Mouse (Mus musculus) kidney, embryonic 15.5 days (tissue): ENCODE results near the gene Afp. TPM values are rescaled to one million over a fixed set of nuclear protein-coding genes. Genes with fewer than 3 reads are reported as not detected.

Source experiments
- ATAC-seq: fragments of 200-750 bp; cut with Nextera tagmentation; replicated peaks from 2 replicates; pipeline ENCODE4 v1.8.0; 2017; ENCODE audit warnings: moderate TSS enrichment; ENCODE audit not compliant: low FRiP score
- H3K27ac ChIP-seq: fragments of 300-500 bp; sonication (generic); 2 replicates; pipeline ENCODE4 v1.5.1; 2015; ENCODE audit warnings: mild to moderate bottlenecking, inconsistent platforms
- H3K27me3 ChIP-seq: fragments of 300-500 bp; sonication (generic); 2 replicates; pipeline ENCODE4 v1.6.1; 2015; ENCODE audit warnings: inconsistent platforms
- H3K36me3 ChIP-seq: fragments of 300-500 bp; sonication (generic); 2 replicates; pipeline ENCODE4 v1.6.1; 2015; ENCODE audit warnings: inconsistent platforms
- H3K4me1 ChIP-seq: fragments of 300-500 bp; sonication (generic); 2 replicates; pipeline ENCODE4 v1.6.1; 2015; ENCODE audit warnings: inconsistent platforms
- H3K4me2 ChIP-seq: fragments of 300-500 bp; sonication (generic); 2 replicates; pipeline ENCODE4 v1.6.1; 2015; ENCODE audit warnings: moderate library complexity, mild to moderate bottlenecking, inconsistent platforms
- H3K4me3 ChIP-seq: fragments of 300-500 bp; sonication (generic); replicated peaks from 2 replicates; pipeline ENCODE4 v1.5.1; 2015; ENCODE audit warnings: mild to moderate bottlenecking, inconsistent platforms
- H3K9ac ChIP-seq: fragments of 300-500 bp; sonication (generic); 2 replicates; pipeline ENCODE4 v1.6.1; 2015; ENCODE audit warnings: mild to moderate bottlenecking, inconsistent platforms
- H3K9me3 ChIP-seq: fragments of 300-500 bp; sonication (generic); replicated peaks from 2 replicates; pipeline ENCODE4 v1.6.1; 2016; ENCODE audit warnings: inconsistent platforms
- WGBS: fragments of 180-500 bp; shearing (Covaris S2); methylation state at CpG from one replicate; pipeline ENCODE4 v1.1.7; 2015; ENCODE audit warnings: mixed read lengths; 5-methylcytosine and 5-hydroxymethylcytosine counted together
- polyA plus RNA-seq: library from polyadenylated mRNA; unstranded; fragments of >200 nt; fragmentation: Nextera tagmentation; extraction: Ambion mirVana; gene quantifications from 2 replicates; pipeline ENCODE4 v1.2.1, GENCODE M21; 2015

Afp gene
- polyA plus RNA-seq, 1 experiment from 2014 or later, result 206 TPM

DNA sequence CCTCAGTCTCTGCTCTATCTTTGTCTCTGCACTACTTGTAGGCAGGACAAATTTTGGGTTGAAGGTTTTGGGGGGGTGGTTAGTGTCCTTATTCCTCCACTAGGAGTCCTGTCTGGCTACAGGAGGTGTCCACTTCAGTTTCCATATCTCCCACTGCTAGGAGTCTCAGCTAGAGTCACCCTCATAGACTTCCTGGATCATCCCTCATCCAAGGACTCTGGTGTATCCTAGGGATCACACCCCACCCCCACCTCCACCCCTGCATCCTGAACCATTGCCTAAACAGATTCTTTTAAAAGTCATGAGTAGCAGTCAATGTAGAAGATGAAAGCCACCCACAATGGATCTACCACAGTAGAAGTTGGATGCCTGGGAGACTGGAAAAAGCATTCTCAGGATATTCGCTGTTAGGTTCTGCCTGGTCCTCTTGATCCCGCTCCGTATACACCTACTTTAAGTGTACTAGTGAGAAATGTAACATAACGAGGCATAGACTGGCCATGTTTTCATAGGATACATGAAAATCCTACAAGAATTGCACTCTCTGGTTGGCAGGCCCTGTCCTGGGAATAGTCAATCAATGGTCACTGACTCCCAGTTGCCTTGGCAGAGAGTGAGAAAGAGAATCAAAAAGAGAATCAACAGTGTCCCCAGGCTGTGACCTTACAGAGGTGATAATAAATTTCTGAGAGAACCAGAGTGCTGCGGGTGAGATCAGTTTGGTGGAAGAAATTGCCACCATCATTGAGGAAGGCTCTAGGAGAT lies 19.5 kb downstream of the Afp start:
- 0 out of 2 replicates have a peak, but pooled peaks cover 4% of the 10 kb centered on the region for H3K4me1 ChIP-seq
- no peaks in the 10 kb centered on the region for H3K27me3 ChIP-seq
- H3K9me3 ChIP-seq, result no peaks in the 10 kb centered on the region
- H3K4me3 ChIP-seq, result no peak overlapping the region
- WGBS, result 85% methylated on average over 5 of the region's 5 CpGs
- ATAC-seq, result no peak
- H3K36me3 ChIP-seq, result no peaks in the 10 kb centered on the region
- H3K27ac ChIP-seq, result no peak overlapping the region
- H3K4me2 ChIP-seq, result no peak overlapping the region
- H3K9ac ChIP-seq, result no peak overlapping the region

DNA sequence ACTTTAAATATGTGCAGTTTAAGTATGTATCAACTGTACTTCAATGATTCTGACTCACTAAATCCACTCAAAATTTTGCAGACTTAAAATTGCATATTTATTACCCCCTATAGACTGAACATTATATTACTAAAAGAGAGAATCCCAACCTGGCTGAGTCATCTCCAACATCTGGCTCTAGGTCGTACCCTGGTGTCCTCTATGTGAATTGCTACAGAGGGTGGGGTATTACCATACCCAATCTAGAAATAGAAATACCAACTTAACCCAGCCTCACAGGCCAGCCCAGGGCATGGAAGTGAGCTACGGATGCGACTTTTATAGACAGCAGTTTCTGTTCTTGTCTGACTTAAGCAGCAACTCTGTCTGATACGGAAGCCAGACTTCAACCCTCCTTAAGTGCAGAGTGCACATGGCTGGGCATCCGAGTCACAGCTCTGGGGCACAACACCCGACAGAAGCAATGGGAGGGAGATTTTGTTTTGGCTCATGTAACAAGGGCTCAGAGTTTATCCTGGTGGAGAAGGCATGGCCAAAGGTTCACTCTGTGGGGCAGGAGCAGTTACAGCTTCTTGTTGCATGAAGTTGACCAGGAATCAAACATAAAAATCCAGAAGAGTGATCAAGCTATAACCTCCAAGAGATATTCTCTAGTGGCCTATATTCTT lies 21.9 kb downstream of the Afp start:
- ATAC-seq, result no peak
- no peaks in the 10 kb centered on the region for H3K9me3 ChIP-seq
- no peak overlapping the region for H3K4me3 ChIP-seq
- no peak overlapping the region for H3K9ac ChIP-seq
- no peak overlapping the region for H3K27ac ChIP-seq
- H3K4me1 ChIP-seq, result 0 out of 2 replicates have a peak, but pooled peaks cover 1% of the 10 kb centered on the region
- no peaks in the 10 kb centered on the region for H3K27me3 ChIP-seq
- H3K36me3 ChIP-seq, result no peaks in the 10 kb centered on the region
- H3K4me2 ChIP-seq, result no peak overlapping the region
- WGBS, result 78% methylated on average over 6 of the region's 6 CpGs

DNA sequence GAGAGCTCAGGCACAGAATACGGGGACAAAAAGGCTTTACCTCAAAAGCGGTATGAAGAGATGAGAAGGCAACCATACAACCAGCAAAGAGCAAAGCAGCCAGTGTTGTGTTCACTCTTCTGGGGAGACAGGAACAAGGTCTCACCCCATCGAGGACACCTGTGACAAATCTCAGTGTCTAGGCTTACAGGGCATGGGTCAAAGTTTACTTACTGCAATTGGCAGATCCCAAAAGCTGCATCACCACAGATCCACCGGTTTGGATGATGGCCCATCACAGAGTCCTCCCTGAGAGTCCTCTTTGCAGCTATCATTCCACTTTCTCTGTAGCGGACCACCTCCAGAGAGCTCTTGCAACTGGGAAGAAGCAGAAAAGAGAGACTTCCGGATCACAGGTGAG lies 25.0 kb downstream of the Afp start:
- no peak for ATAC-seq

DNA sequence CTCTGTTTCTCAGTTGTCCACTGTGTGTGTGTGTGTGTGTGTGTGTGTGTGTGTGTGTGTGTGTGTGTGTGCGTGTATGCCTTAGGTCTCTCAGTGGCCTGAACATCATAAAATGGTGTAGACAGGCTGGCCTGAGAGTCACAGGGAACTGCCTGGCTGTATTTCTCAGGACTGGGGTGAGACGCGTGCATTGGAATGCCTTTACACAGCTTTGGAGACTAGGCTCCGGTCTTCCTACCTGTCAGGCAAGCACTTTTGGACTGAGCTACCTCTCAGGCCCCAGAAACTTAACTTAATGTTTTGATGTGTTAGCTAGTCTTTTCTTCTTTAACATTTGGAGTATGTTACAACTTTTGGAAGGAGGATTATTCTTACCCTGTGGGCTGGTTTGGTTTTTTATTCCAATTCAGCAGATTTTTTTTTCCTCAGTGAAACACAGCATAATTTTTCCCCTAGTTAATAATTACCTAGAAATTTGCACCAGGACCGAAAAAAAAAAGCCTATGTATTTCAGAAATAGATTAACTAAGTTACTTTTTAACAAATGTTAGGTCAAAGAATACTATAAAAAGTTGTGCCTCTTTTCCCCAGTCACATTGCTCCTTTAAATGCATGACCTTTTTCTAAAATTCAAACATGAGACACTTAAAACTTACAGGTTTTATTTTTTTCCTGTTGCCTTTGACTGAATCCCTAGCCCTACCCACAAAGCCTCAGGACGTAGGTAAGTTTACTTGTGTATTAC lies 28.0 kb downstream of the Afp start, which contains the start of gene Afm:
Gene Afm, plus strand, starts transcription at position 577 of the 745 bp plus-strand sequence.
- peak; percentile 79 for ATAC-seq
- H3K4me3 ChIP-seq, result no peak within 1 kb of the TSS
- H3K27ac ChIP-seq, result peak within 1 kb of the TSS; percentile 82
- H3K36me3 ChIP-seq, result no peaks in the 10 kb centered on the region
- H3K4me1 ChIP-seq, result no peaks in the 10 kb centered on the region
- no peak within 1 kb of the TSS for H3K9ac ChIP-seq
- 59% methylated on average over 6 of the region's 6 CpGs for WGBS
- no peaks in the 10 kb centered on the region for H3K9me3 ChIP-seq
- no peaks in the 10 kb centered on the region for H3K27me3 ChIP-seq
- H3K4me2 ChIP-seq, result no peak within 1 kb of the TSS

More for the DNA sequence above, 25.0 kb downstream of the Afp start:
- no peak overlapping the region for H3K27ac ChIP-seq
- H3K9ac ChIP-seq, result no peak overlapping the region
- H3K4me3 ChIP-seq, result no peak overlapping the region
- WGBS, result 89% methylated on average over 6 of the region's 6 CpGs
- H3K36me3 ChIP-seq, result no peaks in the 10 kb centered on the region
- H3K27me3 ChIP-seq, result no peaks in the 10 kb centered on the region
- no peaks in the 10 kb centered on the region for H3K9me3 ChIP-seq
- H3K4me2 ChIP-seq, result no peak overlapping the region
- no peaks in the 10 kb centered on the region for H3K4me1 ChIP-seq

DNA sequence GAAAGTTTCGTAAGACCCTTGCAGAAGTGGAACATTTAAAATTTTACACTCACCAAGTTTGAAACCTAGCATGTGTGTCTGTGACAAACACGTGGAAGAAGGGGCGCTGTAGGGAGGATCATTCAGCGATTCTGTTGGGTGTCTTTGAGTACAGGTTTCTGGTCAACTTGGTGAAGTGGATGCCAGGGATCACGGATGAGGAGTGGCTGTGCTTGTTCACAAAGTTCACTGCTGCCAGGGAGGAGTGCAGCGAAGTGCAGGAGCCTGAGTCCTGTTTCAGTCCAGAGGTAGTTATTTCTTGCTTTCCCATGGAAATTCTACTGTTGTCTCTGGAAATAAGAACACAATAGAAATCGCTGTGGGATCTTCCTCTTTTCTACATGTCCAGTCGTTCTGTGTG lies 60.7 kb downstream of the Afp start:
- no peak for ATAC-seq
- H3K4me2 ChIP-seq, result no peak overlapping the region
- H3K4me1 ChIP-seq, result no peaks in the 10 kb centered on the region
- no peak overlapping the region for H3K4me3 ChIP-seq
- no peaks in the 10 kb centered on the region for H3K27me3 ChIP-seq
- no peak overlapping the region for H3K27ac ChIP-seq
- no peaks in the 10 kb centered on the region for H3K9me3 ChIP-seq
- WGBS, result 85% methylated on average over 8 of the region's 8 CpGs
- no peaks in the 10 kb centered on the region for H3K36me3 ChIP-seq
- no peak overlapping the region for H3K9ac ChIP-seq

DNA sequence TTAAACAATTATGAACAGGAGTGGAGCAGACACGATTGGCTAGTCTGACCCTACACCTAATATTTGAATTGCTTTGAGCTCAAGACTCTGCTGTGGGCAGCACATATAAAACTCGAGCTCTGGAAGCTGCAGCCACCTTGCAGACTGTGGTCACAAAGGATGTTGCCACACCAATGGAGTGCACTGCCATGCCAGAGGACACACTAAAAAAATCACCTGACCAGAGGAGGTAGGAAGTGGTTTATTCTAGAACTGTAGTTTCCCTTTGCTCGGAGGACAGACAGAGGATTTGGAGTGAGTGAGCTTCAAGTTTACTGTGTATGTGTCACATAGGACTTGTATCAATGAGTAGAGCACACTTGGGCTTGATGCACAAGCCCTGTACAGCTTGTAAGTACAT lies 65.5 kb downstream of the Afp start:
- Histone ChIP-seq H3K36me3 (no peaks in the 10 kb centered on the region), H3K9me3 (no peaks in the 10 kb centered on the region), H3K27ac (no peak overlapping the region), H3K4me2 (no peak overlapping the region), H3K27me3 (no peaks in the 10 kb centered on the region), H3K4me1 (no peaks in the 10 kb centered on the region), H3K9ac (no peak overlapping the region), H3K4me3 (no peak overlapping the region)
- WGBS, result 77% methylated on average over 3 of the region's 3 CpGs
- ATAC-seq, result no peak

Other genes starting within 250 kb of the Afp start
- gene Ankrd17, start 124.2 kb upstream of the Afp start, polyA plus RNA-seq, result 25.3 and 26.3 TPM in 2 replicates
- gene Gm9958, start 123.5 kb upstream of the Afp start, polyA plus RNA-seq, result 6.3 and 7.0 TPM in 2 replicates
- gene Alb, start 29.8 kb upstream of the Afp start, polyA plus RNA-seq, result 30.3 and 64.9 TPM in 2 replicates
- gene Afm, start 28.2 kb downstream of the Afp start, polyA plus RNA-seq, result 7.8 and 8.0 TPM in 2 replicates
- gene 5830473C10Rik, start 70.4 kb downstream of the Afp start, polyA plus RNA-seq, result 0.09 and 0.14 TPM in 2 replicates
- gene Rassf6, start 149.9 kb downstream of the Afp start, polyA plus RNA-seq, result 10.9 and 12.1 TPM in 2 replicates